Mouse (Mus musculus) gastrocnemius, postnatal 14 days (tissue): ENCODE measurements around the gene Chrng. TPM values are rescaled to one million over a fixed set of nuclear protein-coding genes. Genes with fewer than 3 reads are reported as not detected.

Experiments used
- DNase-seq: peaks from one replicate; pipeline ENCODE4 v3.0.0; 2021; ENCODE audit warnings: mixed read lengths
- intact Hi-C: fragments of 180-260 bp; cut with DNase I; formaldehyde crosslinking; loops from one replicate; pipeline ENCODE4 v1.15.1; 2025; ENCODE audit warnings: low total_unique reads
- total RNA-seq, 2 experiments: library from RNA; stranded (reverse); gene quantifications; 2 replicates each; pipeline ENCODE4 v1.2.3; 2021

Chrng gene
- total RNA-seq, 2 experiments from 2014 or later: 1.5 to 1.7 TPM

GRCm38 (mm10) chr1:87243021-87243420 lies 38.6 kb downstream of the Chrng start:
- no peak for DNase-seq

GRCm38 (mm10) chr1:87245430-87245829 lies 41.0 kb downstream of the Chrng start:
- intact Hi-C loops: no loop called here
- DNase-seq: no peak

More at GRCm38 (mm10) chr1:87243021-87243420, 38.6 kb downstream of the Chrng start:
- intact Hi-C loops: no loop called here

- intact Hi-C loops: loop anchor here (2.0 kb wide), 1 partner anchor 47 kb away; no protein-coding TSS in a partner anchor
- peak; percentile 77 for DNase-seq
These were observed 41.7 kb downstream of the Chrng start for GRCm38 (mm10) chr1:87245929-87246815.

- no peak for DNase-seq
- intact Hi-C loops: no loop called here
These were observed 47.7 kb downstream of the Chrng start for GRCm38 (mm10) chr1:87252040-87252609.

GRCm38 (mm10) chr1:87255173-87255572 lies 50.7 kb downstream of the Chrng start:
- no peak for DNase-seq
- intact Hi-C loops: no loop called here

- intact Hi-C loops: no loop called here
- no peak for DNase-seq
These were observed 53.2 kb downstream of the Chrng start for GRCm38 (mm10) chr1:87257691-87258090.

- intact Hi-C loops: no loop called here
- DNase-seq: peak; percentile 27
These were observed 54.0 kb downstream of the Chrng start for GRCm38 (mm10) chr1:87258484-87258883.

- intact Hi-C loops: no loop called here
- DNase-seq: no peak
These were observed 54.9 kb downstream of the Chrng start for GRCm38 (mm10) chr1:87259316-87259715.

Other genes starting within 250 kb of the Chrng start
- gene Alppl2, start 114.7 kb upstream of the Chrng start, total RNA-seq: not detected
- gene Alpi, start 103.1 kb upstream of the Chrng start, total RNA-seq: not detected
- not detected for gene Akp3, start 79.7 kb upstream of the Chrng start, total RNA-seq
- not detected for gene Ecel1, start 48.1 kb upstream of the Chrng start, total RNA-seq
- not detected for gene Prss56, start 21.3 kb upstream of the Chrng start, total RNA-seq
- 1 to 10 TPM; 4.4 to 5.2 TPM for gene Chrnd, start 14.1 kb upstream of the Chrng start, total RNA-seq
- gene Eif4e2, start 9.3 kb downstream of the Chrng start, total RNA-seq: 10 to 100 TPM; 54.3 to 61.6 TPM
- 10 to 100 TPM in 1 of 2 experiments, 1 to 10 TPM in 1; 5.8 to 14.6 TPM for gene Efhd1, start 59.7 kb downstream of the Chrng start, total RNA-seq
- 10 to 100 TPM; 32.3 to 36.5 TPM for gene Gigyf2, start 122.3 kb downstream of the Chrng start, total RNA-seq
- not detected for gene Kcnj13, start 190.1 kb downstream of the Chrng start, total RNA-seq